Mouse (Mus musculus) kidney, embryonic 16.5 days (tissue): ENCODE data around the gene Traf7. TPM values are rescaled to one million over a fixed set of nuclear protein-coding genes. Genes with fewer than 3 reads are reported as not detected.

Experiments
- ATAC-seq: fragments of 200-750 bp; cut with Nextera tagmentation; 2 replicates; pipeline ENCODE4 v1.8.0; 2017; ENCODE audit warnings: moderate TSS enrichment; ENCODE audit not compliant: low FRiP score, low TSS enrichment
- H3K27ac ChIP-seq: fragments of 300-500 bp; sonication (generic); 2 replicates; pipeline ENCODE4 v1.5.1; 2014; ENCODE audit warnings: low read length
- H3K27me3 ChIP-seq: fragments of 300-500 bp; sonication (generic); 2 replicates; pipeline ENCODE4 v1.6.1; 2014; ENCODE audit warnings: low read length, control low read depth, mixed read lengths; ENCODE audit not compliant: insufficient read depth
- H3K36me3 ChIP-seq: fragments of 300-500 bp; sonication (generic); 2 replicates; pipeline ENCODE4 v1.6.1; 2014; ENCODE audit warnings: low read length, control low read depth, mixed read lengths; ENCODE audit not compliant: insufficient read depth
- H3K4me1 ChIP-seq: fragments of 300-500 bp; sonication (generic); 2 replicates; pipeline ENCODE4 v1.6.1; 2014; ENCODE audit warnings: low read length, control low read depth, mixed read lengths; ENCODE audit not compliant: insufficient read depth
- H3K4me2 ChIP-seq: fragments of 300-500 bp; sonication (generic); replicated peaks from 2 replicates; pipeline ENCODE4 v1.6.1; 2014; ENCODE audit warnings: low read depth, low read length
- H3K4me3 ChIP-seq: fragments of 300-500 bp; sonication (generic); 2 replicates; pipeline ENCODE4 v1.5.1; 2014; ENCODE audit warnings: mild to moderate bottlenecking, low read length
- H3K9ac ChIP-seq: fragments of 300-500 bp; sonication (generic); replicated peaks from 2 replicates; pipeline ENCODE4 v1.6.1; 2014; ENCODE audit warnings: low read length
- H3K9me3 ChIP-seq: fragments of 300-500 bp; sonication (generic); 2 replicates; pipeline ENCODE4 v1.6.1; 2016; ENCODE audit warnings: low read length, control low read depth
- WGBS: fragments of 180-500 bp; shearing (Covaris S2); extraction: QIAGEN DNeasy Blood & Tissue Kit; methylation state at CpG from one replicate; pipeline ENCODE4 v1.1.7; 2014; 5-methylcytosine and 5-hydroxymethylcytosine counted together
- polyA plus RNA-seq: library from polyadenylated mRNA; unstranded; fragments of >200 nt; fragmentation: Nextera tagmentation; extraction: Ambion mirVana; gene quantifications from 2 replicates; pipeline ENCODE4 v1.2.1, GENCODE M21; 2015

Traf7 gene
- polyA plus RNA-seq, 1 experiment from 2014 or later = 113 TPM

DNA sequence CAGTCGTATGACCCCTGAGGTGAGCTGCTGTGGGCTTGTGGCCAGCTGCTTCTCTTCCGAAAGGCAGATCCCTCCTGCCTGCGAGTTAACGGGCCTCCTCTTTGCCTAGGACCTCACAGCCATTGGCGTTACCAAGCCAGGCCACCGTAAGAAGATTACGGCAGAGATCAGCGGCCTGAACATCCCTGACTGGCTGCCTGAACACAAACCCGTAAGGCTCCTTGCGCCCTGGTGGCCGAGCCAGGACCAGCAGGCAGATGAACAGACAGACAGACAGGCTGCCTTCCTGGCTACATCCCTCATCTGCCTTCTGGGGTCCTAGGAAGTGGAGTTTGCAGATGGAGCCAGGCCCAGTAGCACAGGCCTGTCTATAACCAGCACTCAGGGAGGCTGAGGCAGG lies 25.5 kb downstream of the Traf7 start:
- 39% methylated on average over 11 of the region's 11 CpGs for WGBS
- no peak overlapping the region for H3K27ac ChIP-seq
- no peak overlapping the region for H3K4me3 ChIP-seq
- no peak for ATAC-seq
- H3K9me3 ChIP-seq = no peaks in the 10 kb centered on the region
- no peaks in the 10 kb centered on the region for H3K36me3 ChIP-seq
- no peak overlapping the region for H3K9ac ChIP-seq
- H3K4me1 ChIP-seq = 0 out of 2 replicates have a peak, but pooled peaks cover 4% of the 10 kb centered on the region
- no peaks in the 10 kb centered on the region for H3K27me3 ChIP-seq
- no peak overlapping the region for H3K4me2 ChIP-seq

DNA sequence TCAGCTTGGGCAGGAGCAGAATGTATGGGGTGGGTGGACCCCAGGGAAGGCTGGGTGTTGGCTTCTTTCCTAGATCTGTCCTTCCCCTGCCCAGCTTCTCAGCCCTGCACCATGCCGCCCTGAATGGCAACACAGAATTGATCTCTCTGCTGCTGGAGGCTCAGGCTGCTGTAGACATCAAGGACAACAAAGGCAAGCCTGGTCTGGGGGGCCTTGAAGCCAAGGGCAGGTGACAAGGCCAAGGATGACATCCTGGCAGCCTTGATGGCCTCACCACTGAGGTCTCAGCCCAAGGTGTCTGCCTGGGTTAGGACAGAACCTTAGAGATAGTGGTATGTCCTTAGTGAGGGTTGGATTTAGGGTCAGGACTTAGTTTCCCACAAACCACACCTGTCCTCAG lies 31.7 kb downstream of the Traf7 start:
- Histone ChIP-seq H3K4me2 (no peak overlapping the region), H3K4me1 (no peaks in the 10 kb centered on the region), H3K27me3 (no peaks in the 10 kb centered on the region), H3K36me3 (no peaks in the 10 kb centered on the region), H3K9me3 (no peaks in the 10 kb centered on the region), H3K9ac (no peak overlapping the region), H3K27ac (no peak overlapping the region), H3K4me3 (no peak overlapping the region)
- 93% methylated on average over 1 of the region's 1 CpGs for WGBS
- ATAC-seq = no peak

DNA sequence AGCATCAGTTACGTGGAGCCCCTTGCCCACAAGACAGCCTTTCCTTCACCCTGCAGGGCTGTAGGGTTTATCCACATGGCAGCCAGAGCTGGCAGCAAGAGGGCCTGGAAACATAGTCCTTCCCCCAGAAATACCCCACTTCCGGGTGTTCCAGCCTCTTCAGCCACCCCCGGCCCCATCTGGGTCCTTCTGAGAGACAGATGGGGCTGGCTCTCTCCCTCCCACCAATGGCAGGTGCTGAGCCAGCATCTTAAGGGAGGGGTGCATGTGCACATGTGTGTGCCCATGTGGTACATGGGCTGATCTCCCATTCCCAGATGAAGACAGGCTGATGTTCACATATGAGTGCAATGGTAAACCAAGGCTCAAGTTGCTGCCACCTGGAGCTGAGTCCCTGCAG lies 32.3 kb downstream of the Traf7 start:
- Histone ChIP-seq H3K4me2 (no peak overlapping the region), H3K9ac (no peak overlapping the region), H3K9me3 (no peaks in the 10 kb centered on the region), H3K27ac (no peak overlapping the region), H3K4me1 (no peaks in the 10 kb centered on the region), H3K27me3 (no peaks in the 10 kb centered on the region; the same call in 1 of the 2 replicates), H3K36me3 (no peaks in the 10 kb centered on the region), H3K4me3 (no peak overlapping the region)
- no peak for ATAC-seq
- WGBS = 74% methylated on average over 3 of the region's 3 CpGs

- H3K27ac ChIP-seq = no peak overlapping the region
- no peak overlapping the region for H3K4me2 ChIP-seq
- no peaks in the 10 kb centered on the region for H3K9me3 ChIP-seq
- no peak overlapping the region for H3K4me3 ChIP-seq
- H3K9ac ChIP-seq = no peak overlapping the region
- peaks cover 6% of the 10 kb centered on the region for H3K27me3 ChIP-seq
- H3K4me1 ChIP-seq = no peaks in the 10 kb centered on the region
- H3K36me3 ChIP-seq = no peaks in the 10 kb centered on the region
- 46% methylated on average over 2 of the region's 2 CpGs for WGBS
- ATAC-seq = no peak
Observed at GRCm38 (mm10) chr17:24494627-24495335, 33.0 kb downstream of the Traf7 start.

DNA sequence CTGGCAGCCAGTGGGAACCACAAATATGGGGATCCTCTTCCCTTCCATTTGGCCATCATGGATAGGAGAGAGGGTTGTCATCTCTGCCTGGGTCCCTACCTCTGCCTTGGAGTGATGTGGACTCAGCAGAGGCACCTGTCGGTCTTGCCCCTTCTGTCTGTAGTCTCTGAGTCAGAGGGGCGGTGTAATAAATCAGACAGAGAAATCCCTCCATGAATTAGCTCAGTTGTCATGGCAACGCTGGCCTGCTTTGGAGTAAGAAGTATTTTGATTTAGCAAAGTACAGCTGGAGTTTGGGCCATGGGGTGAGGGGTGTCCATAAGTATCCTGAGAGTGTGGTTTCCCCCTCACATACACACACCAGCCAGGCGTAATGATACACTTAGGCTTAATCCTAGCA lies 37.3 kb downstream of the Traf7 start:
- Histone ChIP-seq H3K9ac (no peak overlapping the region), H3K4me1 (peaks cover 8% of the 10 kb centered on the region), H3K4me3 (no peak overlapping the region), H3K36me3 (no peaks in the 10 kb centered on the region), H3K27me3 (peaks cover 24% of the 10 kb centered on the region), H3K27ac (no peak overlapping the region), H3K4me2 (no peak overlapping the region), H3K9me3 (no peaks in the 10 kb centered on the region)
- WGBS = 70% methylated on average over 4 of the region's 4 CpGs
- ATAC-seq = no peak

DNA sequence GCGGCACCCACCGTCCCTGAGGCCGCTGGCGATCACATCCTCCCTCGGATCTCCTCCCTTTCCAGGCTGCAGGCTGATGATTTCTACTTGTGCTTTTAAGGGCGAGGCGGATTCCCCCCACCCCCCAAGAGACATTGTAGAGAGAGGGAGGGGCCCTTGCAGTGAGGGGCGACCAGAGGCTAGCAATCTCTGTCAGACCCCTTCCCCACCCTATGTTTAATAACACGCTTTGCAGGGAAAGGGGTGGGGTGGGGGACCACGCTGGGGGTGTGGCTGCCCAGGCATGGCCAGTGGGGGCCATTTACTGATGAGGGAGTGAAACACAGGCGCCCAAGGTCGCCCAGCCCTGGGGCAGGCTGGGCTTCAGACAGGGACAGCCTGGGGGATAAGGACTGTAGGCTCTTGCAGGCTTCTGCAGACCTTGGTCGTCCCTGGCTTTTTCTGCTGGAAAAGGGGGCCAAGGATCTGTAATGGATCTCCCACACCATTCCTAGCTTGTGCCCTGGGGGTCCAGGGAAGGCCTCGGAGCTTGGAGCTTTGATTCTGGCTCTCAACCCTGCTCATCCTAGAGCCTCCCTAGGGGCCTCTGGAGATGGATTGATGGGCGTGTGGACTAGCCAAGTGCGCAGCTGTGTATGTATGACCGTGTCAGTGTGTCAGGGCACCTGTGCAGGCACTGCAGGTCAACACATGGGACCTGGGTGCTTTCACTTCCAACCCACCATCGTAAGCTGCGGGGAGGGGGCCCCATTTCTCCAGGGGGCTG lies 38.3 kb downstream of the Traf7 start:
- H3K9me3 ChIP-seq = no peaks in the 10 kb centered on the region
- peaks cover 24% of the 10 kb centered on the region for H3K27me3 ChIP-seq
- H3K4me3 ChIP-seq = peak overlapping the region; percentile 71
- H3K9ac ChIP-seq = peak overlapping the region; percentile 80
- H3K4me1 ChIP-seq = peaks cover 8% of the 10 kb centered on the region
- H3K27ac ChIP-seq = no peak overlapping the region
- WGBS = 19% methylated on average over 19 of the region's 19 CpGs
- ATAC-seq = 0 out of 2 replicates have a peak, but pooled peaks have one; percentile 7
- H3K4me2 ChIP-seq = peak overlapping the region; percentile 98
- H3K36me3 ChIP-seq = no peaks in the 10 kb centered on the region

DNA sequence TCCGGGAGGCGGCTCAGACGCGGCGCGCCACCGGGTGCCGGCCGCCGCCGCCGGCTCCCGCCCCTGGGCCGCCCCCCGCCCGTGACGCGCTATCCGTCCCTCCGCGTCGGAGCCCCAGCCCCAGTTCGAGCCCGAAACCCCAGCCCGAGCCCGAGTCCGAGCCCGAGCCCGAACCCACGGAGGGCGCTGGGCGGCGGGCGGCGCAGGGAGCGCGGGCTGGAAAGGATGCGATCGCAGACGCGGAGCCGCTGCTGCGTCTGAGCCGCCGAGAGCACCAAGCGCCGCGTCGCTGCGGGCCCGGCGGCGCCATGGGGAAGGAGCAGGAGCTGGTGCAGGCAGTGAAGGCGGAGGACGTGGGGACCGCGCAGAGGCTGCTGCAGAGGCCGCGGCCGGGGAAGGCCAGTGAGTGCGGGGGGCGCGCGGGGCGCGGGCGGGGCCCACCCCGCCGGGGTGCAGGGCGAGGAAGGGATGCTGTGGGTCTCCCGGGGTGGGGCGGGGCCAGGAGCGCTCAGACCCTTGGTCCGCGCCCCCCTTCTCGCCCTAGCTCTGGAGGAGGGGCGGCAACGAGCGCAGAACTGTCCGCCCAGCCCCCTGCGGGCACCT lies 39.0 kb downstream of the Traf7 start:
- H3K27me3 ChIP-seq = peaks cover 24% of the 10 kb centered on the region
- WGBS = under 1% methylated on average over 61 of the region's 81 CpGs
- no peaks in the 10 kb centered on the region for H3K9me3 ChIP-seq
- H3K4me2 ChIP-seq = peak overlapping the region; percentile 98
- H3K4me1 ChIP-seq = peaks cover 8% of the 10 kb centered on the region
- H3K27ac ChIP-seq = no peak overlapping the region
- no peaks in the 10 kb centered on the region for H3K36me3 ChIP-seq
- peak; percentile 74 for ATAC-seq
- H3K4me3 ChIP-seq = peak overlapping the region; percentile 71
- peak overlapping the region; percentile 80 for H3K9ac ChIP-seq

- Histone ChIP-seq H3K27ac (no peak within 1 kb of the TSS), H3K4me2 (peak within 1 kb of the TSS; percentile 98), H3K4me3 (peak within 1 kb of the TSS; percentile 71), H3K9ac (peak within 1 kb of the TSS; percentile 80), H3K9me3 (no peaks in the 10 kb centered on the region), H3K4me1 (peaks cover 8% of the 10 kb centered on the region), H3K36me3 (no peaks in the 10 kb centered on the region), H3K27me3 (peaks cover 24% of the 10 kb centered on the region)
- peak; percentile 68 for ATAC-seq
- WGBS = 1% methylated on average over 44 of the region's 45 CpGs
Observed at GRCm38 (mm10) chr17:24488186-24488661, 39.5 kb downstream of the Traf7 start, which contains the start of gene Caskin1. TSS of gene Caskin1 (plus strand) at chr17:24488601.

DNA sequence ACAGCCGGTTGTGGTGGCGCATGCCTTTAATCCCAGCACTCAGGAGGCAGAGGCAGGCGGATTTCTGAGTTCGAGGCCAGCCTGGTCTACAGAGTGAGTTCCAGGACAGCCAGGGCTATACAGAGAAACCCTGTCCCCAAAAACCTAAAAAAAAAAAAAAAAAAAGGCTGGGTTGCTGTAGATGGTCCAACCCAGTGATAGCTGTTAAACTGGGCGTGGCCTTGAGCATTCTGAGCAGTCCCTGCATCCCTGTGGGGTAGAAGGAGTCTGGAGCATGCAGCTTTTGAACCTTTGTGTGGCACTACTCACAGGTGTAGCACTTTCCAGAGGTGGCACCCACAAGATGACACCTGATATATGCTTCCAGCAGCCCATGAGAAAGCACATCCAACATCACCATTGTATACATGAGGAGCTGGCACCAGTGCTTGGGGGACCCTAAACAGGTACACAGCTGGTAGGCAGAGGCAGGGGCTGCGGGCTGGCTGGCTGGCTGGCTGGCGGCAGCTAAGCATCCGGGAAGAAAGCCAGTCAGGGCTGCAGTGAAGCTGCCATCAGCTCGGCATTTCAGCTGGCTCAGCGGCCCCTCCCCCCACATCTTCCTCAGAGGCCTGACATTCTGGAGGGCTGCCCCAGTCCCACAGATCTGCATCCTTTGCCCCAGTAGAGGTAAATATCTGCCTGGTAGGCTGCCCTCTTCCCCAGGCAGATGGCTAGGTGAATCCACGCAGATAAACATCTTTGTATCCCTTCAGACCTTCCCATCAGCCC lies 42.5 kb downstream of the Traf7 start:
- WGBS = 46% methylated on average over 11 of the region's 11 CpGs
- peaks cover 8% of the 10 kb centered on the region for H3K4me1 ChIP-seq
- no peak overlapping the region for H3K4me2 ChIP-seq
- no peaks in the 10 kb centered on the region for H3K36me3 ChIP-seq
- H3K27ac ChIP-seq = no peak overlapping the region
- no peak overlapping the region for H3K4me3 ChIP-seq
- no peaks in the 10 kb centered on the region for H3K9me3 ChIP-seq
- no peak for ATAC-seq
- H3K27me3 ChIP-seq = peaks cover 23% of the 10 kb centered on the region
- H3K9ac ChIP-seq = no peak overlapping the region; the same call in 1 of the 2 replicates
